Mouse (Mus musculus) ES-E14 (cell line): ENCODE measurements around the gene Serpinf2. TPM values are rescaled to one million over a fixed set of nuclear protein-coding genes. Genes with fewer than 3 reads are reported as not detected.

Experiments
- DNase-seq: peaks from one replicate; pipeline ENCODE4 v3.0.0-alpha.2; 2013; ENCODE audit warnings: low read depth, low spot score
- H3K27ac ChIP-seq: 2 replicates; pipeline ENCODE4 v1.5.1; 2012; ENCODE audit warnings: low read depth, mild to moderate bottlenecking, low read length, moderate library complexity, mixed read lengths; ENCODE audit not compliant: poor library complexity, insufficient read depth, severe bottlenecking
- H3K36me3 ChIP-seq: 2 replicates; pipeline ENCODE4 v1.6.1; 2012; ENCODE audit warnings: mild to moderate bottlenecking, low read length, moderate library complexity, mixed read lengths; ENCODE audit not compliant: control insufficient read depth, poor library complexity, insufficient read depth, severe bottlenecking
- H3K4me1 ChIP-seq, 2 experiments: fragments of 150-350 bp in 1 of 2; sonication (generic) in 1 of 2; 2 replicates each; pipeline ENCODE4 v1.6.1; 2012; ENCODE audit warnings: low read length in 2 of 2, mild to moderate bottlenecking in 1 of 2, mixed read lengths in 1 of 2; ENCODE audit not compliant: control insufficient read depth in 2 of 2, insufficient read depth in 2 of 2, poor library complexity in 1 of 2
- H3K4me3 ChIP-seq, 2 experiments: fragments of 150-350 bp in 1 of 2; sonication (generic) in 1 of 2; 2 replicates each; pipeline ENCODE4 v1.5.1; 2012; ENCODE audit warnings: low read length in 2 of 2, low read depth in 1 of 2, mild to moderate bottlenecking in 1 of 2, mixed read lengths in 1 of 2; ENCODE audit not compliant: insufficient read depth in 1 of 2, poor library complexity in 1 of 2, severe bottlenecking in 1 of 2
- H3K9ac ChIP-seq: 2 replicates; pipeline ENCODE4 v1.6.1; 2012; ENCODE audit warnings: low read depth, mild to moderate bottlenecking, low read length, mixed read lengths; ENCODE audit not compliant: poor library complexity, insufficient read depth, severe bottlenecking
- H3K9me3 ChIP-seq: fragments of 150-350 bp; sonication (generic); 2 replicates; pipeline ENCODE4 v1.6.1; 2012; ENCODE audit warnings: low read depth, mild to moderate bottlenecking, low read length; ENCODE audit not compliant: control insufficient read depth, insufficient read depth
- CHD2 ChIP-seq: IDR thresholded peaks from 2 replicates; pipeline ENCODE4 v1.6.1; 2014; ENCODE audit warnings: mild to moderate bottlenecking, low read depth, low read length, inconsistent platforms
- HCFC1 ChIP-seq: IDR thresholded peaks from 2 replicates; pipeline ENCODE4 v1.6.1; 2012; ENCODE audit warnings: low read length, inconsistent platforms, borderline replicate concordance; ENCODE audit not compliant: insufficient read depth
- MAFK ChIP-seq: IDR thresholded peaks from 2 replicates; pipeline ENCODE4 v1.6.1; 2014; ENCODE audit warnings: mild to moderate bottlenecking, low read depth, low read length, inconsistent platforms; ENCODE audit not compliant: insufficient read depth
- ZC3H11A ChIP-seq: IDR thresholded peaks from 2 replicates; pipeline ENCODE4 v1.6.1; 2012; ENCODE audit warnings: low read depth, mild to moderate bottlenecking, inconsistent platforms, low read length, borderline replicate concordance
- ZNF384 ChIP-seq: IDR thresholded peaks from 2 replicates; pipeline ENCODE4 v1.6.1; 2012; ENCODE audit warnings: low read depth, low read length, inconsistent platforms
- in situ Hi-C, 2 experiments: fragments of 600-800 bp; cut with MboI; formaldehyde crosslinking; loops; one replicate each; pipeline ENCODE4 v1.15.1; 2025; ENCODE audit warnings: low sequenced_read_pairs in 2 of 2, inconsistent platforms in 1 of 2; ENCODE audit not compliant: unreplicated experiment in 2 of 2
- total RNA-seq: library from RNA; depleted of rRNA; stranded (reverse); fragments of 300-350 nt; gene quantifications from 2 replicates; pipeline ENCODE4 v1.2.3, GENCODE M21; 2012

The Serpinf2 gene
- total RNA-seq, 1 experiment, result 0.27 TPM

DNA sequence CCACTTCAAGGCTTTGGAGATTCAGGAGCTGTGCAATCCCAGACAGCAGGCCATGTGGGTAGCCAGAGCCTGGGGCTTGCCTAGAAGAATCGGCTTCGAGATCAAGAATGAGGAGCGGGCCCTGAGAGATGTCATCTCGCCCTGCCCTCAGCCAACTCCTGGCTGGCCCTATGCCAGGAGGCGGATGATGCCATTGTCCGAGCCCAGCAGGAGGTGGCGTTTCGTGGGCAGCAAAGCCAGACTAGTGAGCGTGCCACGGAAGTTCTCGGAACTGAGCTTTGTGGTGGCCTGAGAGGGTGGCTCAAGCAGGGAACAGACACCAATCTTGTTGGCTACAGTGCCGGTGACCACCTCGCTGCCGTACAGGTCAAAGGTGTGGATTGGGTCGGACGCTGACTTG lies 2.2 kb upstream of the Serpinf2 start:
- Histone ChIP-seq H3K9ac (no peak overlapping the region), H3K4me3 (no peak overlapping the region), H3K27ac (no peak overlapping the region), H3K4me1 (peaks cover 0 to 3% of the 10 kb centered on the region in 2 experiments; a peak in 1 of 4 replicates), H3K9me3 (no peaks in the 10 kb centered on the region), H3K36me3 (no peaks in the 10 kb centered on the region)
- no peak for DNase-seq
- in situ Hi-C loops, result no loop called here
- no peak for TF ChIP-seq MAFK
- no peak for TF ChIP-seq ZNF384
- TF ChIP-seq CHD2, result no peak
- no peak for TF ChIP-seq HCFC1
- no peak for TF ChIP-seq ZC3H11A

GRCm38 (mm10) chr11:75441034-75441433 lies 1.6 kb upstream of the Serpinf2 start:
- Histone ChIP-seq H3K36me3 (no peaks in the 10 kb centered on the region), H3K9me3 (no peaks in the 10 kb centered on the region), H3K4me3 (no peak overlapping the region), H3K9ac (no peak overlapping the region), H3K4me1 (peaks cover 0 to 3% of the 10 kb centered on the region in 2 experiments; a peak in 1 of 4 replicates), H3K27ac (no peak overlapping the region)
- DNase-seq, result no peak
- in situ Hi-C loops, result no loop called here
- TF ChIP-seq ZC3H11A, result no peak
- TF ChIP-seq CHD2, result no peak
- no peak for TF ChIP-seq HCFC1
- TF ChIP-seq MAFK, result no peak
- TF ChIP-seq ZNF384, result no peak

- DNase-seq, result no peak
- no peak overlapping the region for H3K27ac ChIP-seq
- no peak for TF ChIP-seq ZC3H11A
- TF ChIP-seq CHD2, result no peak
- TF ChIP-seq HCFC1, result no peak
- no peak for TF ChIP-seq MAFK
- no peak for TF ChIP-seq ZNF384
- H3K4me1 ChIP-seq, result peaks cover 0 to 3% of the 10 kb centered on the region in 2 experiments; a peak in 1 of 4 replicates
- no peak overlapping the region for H3K9ac ChIP-seq
- in situ Hi-C loops, result no loop called here
- H3K9me3 ChIP-seq, result no peaks in the 10 kb centered on the region
- H3K4me3 ChIP-seq, result no peak overlapping the region
- H3K36me3 ChIP-seq, result no peaks in the 10 kb centered on the region
Measured at GRCm38 (mm10) chr11:75439951-75440350, 560 bp upstream of the Serpinf2 start.

DNA sequence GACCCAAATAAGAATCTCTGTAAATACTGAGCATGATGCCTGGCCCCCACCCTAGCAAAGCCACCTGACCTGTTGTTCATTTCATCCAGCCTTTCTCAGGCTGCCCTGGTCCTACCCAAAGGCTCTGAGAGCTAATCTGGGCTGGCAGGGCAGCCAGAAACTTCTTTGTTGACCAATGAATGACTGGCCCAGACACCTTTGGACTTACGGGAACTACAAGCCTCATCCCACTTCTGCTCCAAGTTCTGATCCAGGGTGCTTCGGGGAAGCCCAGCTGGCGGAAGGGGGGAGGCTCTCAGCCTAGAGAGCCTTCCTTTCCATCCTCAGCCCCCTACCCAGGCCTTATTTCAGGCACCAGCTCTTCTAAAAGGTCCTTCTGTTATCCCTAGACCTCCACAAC lies 587 bp downstream of the Serpinf2 start:
- in situ Hi-C loops, result no loop called here
- Histone ChIP-seq H3K9ac (no peak overlapping the region), H3K36me3 (no peaks in the 10 kb centered on the region), H3K4me1 (peaks cover 0 to 1% of the 10 kb centered on the region in 2 experiments; a peak in 1 of 4 replicates), H3K27ac (no peak overlapping the region), H3K9me3 (no peaks in the 10 kb centered on the region), H3K4me3 (no peak overlapping the region)
- TF ChIP-seq CHD2 (no peak), HCFC1 (no peak), MAFK (no peak), ZC3H11A (no peak), ZNF384 (no peak)
- no peak for DNase-seq

- Histone ChIP-seq H3K36me3 (no peaks in the 10 kb centered on the region), H3K4me3 (no peak overlapping the region), H3K9ac (no peak overlapping the region), H3K27ac (no peak overlapping the region), H3K4me1 (no peaks in the 10 kb centered on the region), H3K9me3 (no peaks in the 10 kb centered on the region)
- DNase-seq, result no peak
- TF ChIP-seq MAFK, result no peak
- no peak for TF ChIP-seq HCFC1
- no peak for TF ChIP-seq ZC3H11A
- no peak for TF ChIP-seq CHD2
- TF ChIP-seq ZNF384, result no peak
- in situ Hi-C loops, result no loop called here
Measured at GRCm38 (mm10) chr11:75438194-75438593, 1.2 kb downstream of the Serpinf2 start.
